Mouse (Mus musculus) megakaryocyte, embryonic 14.5 days (primary cell): ENCODE data around the gene Tcf12.

Source experiments
- FLI1 ChIP-seq: IDR thresholded peaks from 2 replicates; pipeline ENCODE4 v1.6.1; 2012; ENCODE audit warnings: low read length, inconsistent platforms, mixed read lengths
- GATA1 ChIP-seq: IDR thresholded peaks from 3 replicates; pipeline ENCODE4 v1.6.1; 2012; ENCODE audit warnings: mixed read lengths, low read length, inconsistent platforms, borderline replicate concordance

DNA sequence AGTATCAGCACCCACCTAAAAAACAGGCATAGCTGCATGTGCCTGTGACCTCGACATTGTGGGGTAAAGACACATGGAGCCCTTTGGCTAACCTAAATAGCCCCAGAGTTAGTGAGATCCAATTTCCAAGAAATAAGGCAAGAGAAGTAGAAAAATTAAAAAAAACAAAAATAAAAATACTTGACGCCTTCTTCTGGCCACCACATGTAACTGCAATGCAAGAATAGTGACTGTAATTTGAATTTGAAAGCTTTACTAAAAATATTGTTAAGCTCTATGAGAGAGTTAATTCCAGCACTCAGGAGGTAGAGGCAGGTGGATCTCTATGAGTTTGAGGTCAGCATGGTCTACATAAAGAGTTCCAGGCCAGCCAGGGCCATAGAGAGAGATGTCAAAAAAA, 300.9 kb downstream of the Tcf12 start:
- TF ChIP-seq GATA1: no peak
- TF ChIP-seq FLI1: no peak
